8 mouse cellular contexts compared by ENCODE assay signal in the genomic region with DNA sequence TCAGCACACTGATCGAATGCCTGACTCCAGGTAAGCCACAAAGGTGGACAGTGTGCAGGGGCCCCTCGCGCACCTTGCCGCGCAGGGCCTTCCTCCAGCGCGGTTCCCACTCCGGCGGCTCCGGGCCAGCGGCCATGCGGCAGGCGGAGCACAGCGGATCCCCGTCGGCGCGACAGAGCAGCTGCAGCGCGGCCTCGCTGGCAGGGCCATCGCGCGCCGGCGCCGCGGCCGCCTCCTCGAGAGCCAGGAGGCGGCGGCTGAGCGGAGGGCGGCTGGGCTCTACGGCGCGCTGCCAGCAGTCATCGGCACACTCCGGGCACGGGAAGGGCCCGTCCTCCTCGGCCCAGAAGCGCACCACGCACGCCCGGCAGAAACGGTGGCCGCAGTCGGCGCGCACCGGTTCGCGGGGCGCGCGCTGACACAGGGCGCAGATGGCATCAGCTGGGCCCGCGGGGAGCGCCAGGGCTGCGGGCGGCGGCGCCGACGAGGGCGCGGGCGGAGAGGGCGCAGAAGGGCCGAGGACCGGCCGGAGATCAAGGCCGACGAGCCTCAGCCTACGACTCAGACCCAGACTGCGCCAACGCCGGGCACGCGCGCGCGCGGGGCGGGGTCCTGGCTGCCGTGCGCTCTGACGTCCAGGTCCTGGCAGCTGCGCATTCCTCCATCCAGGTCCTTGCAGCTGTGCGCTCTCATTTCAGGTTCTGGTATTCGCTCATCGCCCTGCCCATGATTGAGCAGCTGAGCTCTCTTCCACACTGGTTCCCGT. TPM values are rescaled to one million over a fixed set of nuclear protein-coding genes. Genes with fewer than 3 reads are reported as not detected.
DNase-seq lines count a peak whose midpoint lies in the region; ATAC-seq and TF ChIP-seq lines count a peak whose summit lies in the region.

Rnf187 (minus strand) TSS at position 595 of the 766 bp plus-strand sequence.

- H3K4me2 ChIP-seq in forebrain, postnatal 0 days (ENCODE audit: low read depth) = peak within 1 kb of the TSS; percentile 81
- peak within 1 kb of the TSS; percentile 97 for H3K4me2 ChIP-seq in lung, embryonic 16.5 days (ENCODE audit: low read depth, low read length)

- H3K36me3 ChIP-seq in G1E (replicated peaks) = peaks cover 39% of the 10 kb centered on the region
- peaks cover 23% of the 10 kb centered on the region for H3K36me3 ChIP-seq in forebrain, postnatal 0 days (ENCODE audit: insufficient read depth)
- H3K36me3 ChIP-seq in lung, embryonic 16.5 days (ENCODE audit: control insufficient read depth, insufficient read depth, low read length) = peaks cover 15% of the 10 kb centered on the region

- H3K9ac ChIP-seq in forebrain, postnatal 0 days = peak within 1 kb of the TSS; percentile 83
- peak within 1 kb of the TSS; percentile 94 for H3K9ac ChIP-seq in lung, embryonic 16.5 days (ENCODE audit: low read length)

- H3K27ac ChIP-seq in forebrain, postnatal 0 days (ENCODE audit: low read depth, low read length) = peak within 1 kb of the TSS; percentile 93
- peak within 1 kb of the TSS; percentile 96 for H3K27ac ChIP-seq in lung, embryonic 16.5 days (ENCODE audit: low read length)

- H3K4me1 ChIP-seq in G1E (ENCODE audit: insufficient read depth, low read depth, low read length) = peaks cover 30% of the 10 kb centered on the region
- H3K4me1 ChIP-seq in forebrain, postnatal 0 days (ENCODE audit: insufficient read depth) = peaks cover 14% of the 10 kb centered on the region
- H3K4me1 ChIP-seq in lung, embryonic 16.5 days (replicated peaks; ENCODE audit: control insufficient read depth, insufficient read depth, low read length) = peaks cover 10% of the 10 kb centered on the region

- 0 out of 2 replicates have a peak, but pooled peaks cover 3% of the 10 kb centered on the region for H3K9me3 ChIP-seq in G1E (replicated peaks)
- no peaks in the 10 kb centered on the region for H3K9me3 ChIP-seq in forebrain, postnatal 0 days (ENCODE audit: low read length)
- no peaks in the 10 kb centered on the region for H3K9me3 ChIP-seq in lung, embryonic 16.5 days (ENCODE audit: control insufficient read depth, low read length)

- peak; percentile 63; the same call in 1 of the 2 replicates for ATAC-seq in G1E (ENCODE audit: extremely low read depth, insufficient number of reproducible peaks, low FRiP score, poor library complexity, severe bottlenecking)
- ATAC-seq in forebrain, postnatal 0 days = peak; percentile 96
- ATAC-seq in lung, embryonic 16.5 days (ENCODE audit: low read depth) = peak; percentile 98

- TF ChIP-seq CTCF in G1E (IDR thresholded peaks at IDR 0.05; ENCODE audit: low read depth, low read length) = no peak
- no peak; the same call in 1 of the 2 replicates for TF ChIP-seq CTCF in forebrain, postnatal 0 days (IDR thresholded peaks at IDR 0.05; ENCODE audit: low read depth)

- peak; percentile 84 for DNase-seq in G1E (ENCODE audit: low spot score)
- peak; percentile 92 to 95 for DNase-seq in cerebellum, adult 18-20 months
- peak; percentile 95 for DNase-seq in forebrain, postnatal 0 days
- peak; percentile 91 for DNase-seq in heart, postnatal 4 days
- peak; percentile 79 for DNase-seq in layer of hippocampus, adult 9-10 months (ENCODE audit: low spot score)
- DNase-seq in ovary, postnatal 10 days (ENCODE audit: low spot score) = peak; percentile 66
- peak; percentile 79 to 87 for DNase-seq in thymus, postnatal 10 days (ENCODE audit: low spot score in 2 of 2)

- H3K4me3 ChIP-seq in G1E (ENCODE audit: low read depth, low read length) = peak within 1 kb of the TSS; percentile 99
- peak within 1 kb of the TSS; percentile 80 for H3K4me3 ChIP-seq in forebrain, postnatal 0 days (ENCODE audit: low read depth, low read length)
- peak within 1 kb of the TSS; percentile 94 for H3K4me3 ChIP-seq in lung, embryonic 16.5 days (ENCODE audit: low read length)

- whole genome bisulfite sequencing in forebrain, postnatal 0 days = 2% methylated on average over 89 of the region's 95 CpGs
- under 1% methylated on average over 74 of the region's 95 CpGs for WGBS in lung, embryonic 16.5 days

- peaks cover 16% of the 10 kb centered on the region for H3K27me3 ChIP-seq in G1E (ENCODE audit: insufficient read depth, low read length)
- no peaks in the 10 kb centered on the region for H3K27me3 ChIP-seq in forebrain, postnatal 0 days (ENCODE audit: insufficient read depth, low read length)
- no peaks in the 10 kb centered on the region for H3K27me3 ChIP-seq in lung, embryonic 16.5 days (ENCODE audit: control insufficient read depth, insufficient read depth, low read depth, low read length)

RNA-seq across cellular contexts. Expression of gene Rnf187, which starts in this region (rescaled TPM):
- total RNA-seq in G1E (2014; fragmentation: Nextera tagmentation) = 55.7 and 55.8 TPM in 2 replicates
- 72.8 and 106 TPM in 2 replicates for total RNA-seq in G1E (2017)
- 225 and 312 TPM in 2 replicates for polyA plus RNA-seq in G1E (2012)
- 668 and 716 TPM in 2 replicates for total RNA-seq in forebrain, postnatal 0 days (2014; rRNA removed)
- polyA plus RNA-seq in forebrain, postnatal 0 days (2015; fragmentation: Nextera tagmentation; extraction: Ambion mirVana) = 583 and 608 TPM in 2 replicates
- 100 to 1,000 TPM; 161 to 165 TPM for total RNA-seq in heart, postnatal 4 days (2021)
- 150 and 161 TPM in 2 replicates for polyA plus RNA-seq in lung, embryonic 16.5 days (2015; fragmentation: Nextera tagmentation; extraction: Ambion mirVana)

Comparison
In these comparisons a context has a peak if more than half of its experiments do, and no peak if none do; other contexts are left out.
1. Peak in every context shown above with its lines: DNase-seq, ATAC-seq, H3K4me3 ChIP-seq and H3K27ac ChIP-seq.